ENCODE assay signal across 8 mouse cellular contexts in genomic region chr11:23665798-23666501, GRCm38 (mm10). TPM values are rescaled to one million over a fixed set of nuclear protein-coding genes. Genes with fewer than 3 reads are reported as not detected.
A peak's percentile ranks its signal among the peaks of the same experiment; 100 is the strongest.
DNase-seq lines count a peak whose midpoint lies in the region; ATAC-seq and TF ChIP-seq lines count a peak whose summit lies in the region.

TSS of gene Pex13 (minus strand) at chr11:23665959.

- no peak for TF ChIP-seq RAD21 in MEL (IDR thresholded peaks at IDR 0.05; ENCODE audit: low read depth, low read length)

- no peaks in the 10 kb centered on the region for H3K9me3 ChIP-seq in MEL (replicated peaks; ENCODE audit: insufficient read depth, low read length)
- no peaks in the 10 kb centered on the region for H3K9me3 ChIP-seq in lung, embryonic 16.5 days (ENCODE audit: control insufficient read depth, low read length)

- H3K4me2 ChIP-seq in lung, embryonic 16.5 days (ENCODE audit: low read depth, low read length) = peak within 1 kb of the TSS; percentile 77

- H3K9ac ChIP-seq in MEL (ENCODE audit: control insufficient read depth, low read depth, low read length, poor library complexity, severe bottlenecking) = peak within 1 kb of the TSS; percentile 86
- peak within 1 kb of the TSS; percentile 93 for H3K9ac ChIP-seq in lung, embryonic 16.5 days (ENCODE audit: low read length)

- peak in 1 of 2 experiments; percentile 3; a peak in 1 of 4 replicates for TF ChIP-seq EP300 in MEL (IDR thresholded peaks at IDR 0.05; ENCODE audit: low read depth in 1 of 2, low read length in 2 of 2)

- peak within 1 kb of the TSS; percentile 90 for H3K27ac ChIP-seq in MEL (ENCODE audit: control insufficient read depth, low read depth, low read length)
- H3K27ac ChIP-seq in cerebellum, adult 2 months (ENCODE audit: insufficient read depth, low read length) = peak within 1 kb of the TSS; percentile 62
- peak within 1 kb of the TSS; percentile 95 for H3K27ac ChIP-seq in lung, embryonic 16.5 days (ENCODE audit: low read length)

- DNase-seq in MEL (ENCODE audit: low read depth, low spot score) = peak; percentile 98
- peak; percentile 91 to 92 for DNase-seq in cerebellum, adult 2 months
- DNase-seq in forelimb bud, embryonic 11.5 days (ENCODE audit: low read depth, low spot score) = peak; percentile 98
- DNase-seq in layer of hippocampus, adult 9-10 months (ENCODE audit: low spot score) = peak; percentile 42
- DNase-seq in ovary, postnatal 10 days (ENCODE audit: low spot score) = peak; percentile 84
- peak; percentile 83 to 86 for DNase-seq in thymus, postnatal 10 days (ENCODE audit: low spot score in 2 of 2)

- TF ChIP-seq CTCF in MEL (IDR thresholded peaks at IDR 0.05 in 2 of 3, conservative IDR thresholded peaks at IDR 0.05 in 1 of 3; ENCODE audit: control insufficient read depth in 1 of 3, insufficient read depth in 1 of 3, low read depth in 2 of 3, low read length in 3 of 3, poor library complexity in 1 of 3, severe bottlenecking in 1 of 3) = no peak
- TF ChIP-seq CTCF in cerebellum, adult 2 months (IDR thresholded peaks at IDR 0.05; ENCODE audit: borderline replicate concordance, insufficient read depth, low read depth, low read length) = no peak

- H3K36me3 ChIP-seq in MEL (ENCODE audit: control insufficient read depth in 1 of 2, insufficient read depth in 2 of 2, low read length in 2 of 2) = peaks cover 8 to 20% of the 10 kb centered on the region in 2 experiments
- H3K36me3 ChIP-seq in lung, embryonic 16.5 days (ENCODE audit: control insufficient read depth, insufficient read depth, low read length) = no peaks in the 10 kb centered on the region

- H3K4me1 ChIP-seq in MEL (ENCODE audit: control insufficient read depth in 1 of 2, insufficient read depth in 2 of 2, low read length in 2 of 2) = peaks cover 4 to 10% of the 10 kb centered on the region in 2 experiments; a peak in 3 of 4 replicates
- peaks cover 2% of the 10 kb centered on the region; the same call in 1 of the 2 replicates for H3K4me1 ChIP-seq in cerebellum, adult 2 months (ENCODE audit: control insufficient read depth, insufficient read depth, low read length)
- peaks cover 2% of the 10 kb centered on the region for H3K4me1 ChIP-seq in lung, embryonic 16.5 days (replicated peaks; ENCODE audit: control insufficient read depth, insufficient read depth, low read length)

- peak within 1 kb of the TSS; percentile 72 to 80 for H3K4me3 ChIP-seq in MEL (ENCODE audit: control insufficient read depth in 1 of 2, insufficient read depth in 1 of 2, low read depth in 2 of 2, low read length in 2 of 2)
- H3K4me3 ChIP-seq in cerebellum, adult 2 months (replicated peaks; ENCODE audit: insufficient read depth, low read depth, low read length) = peak within 1 kb of the TSS; percentile 80
- H3K4me3 ChIP-seq in lung, embryonic 16.5 days (ENCODE audit: low read length) = peak within 1 kb of the TSS; percentile 91

- H3K27me3 ChIP-seq in MEL (ENCODE audit: control insufficient read depth in 1 of 2, insufficient read depth in 2 of 2, low read length in 2 of 2) = no peaks in the 10 kb centered on the region
- H3K27me3 ChIP-seq in cerebellum, adult 2 months (ENCODE audit: control insufficient read depth, insufficient read depth, low read length) = no peaks in the 10 kb centered on the region
- H3K27me3 ChIP-seq in lung, embryonic 16.5 days (ENCODE audit: control insufficient read depth, insufficient read depth, low read depth, low read length) = no peaks in the 10 kb centered on the region

- peak; percentile 64 to 74 for TF ChIP-seq POLR2A in MEL (IDR thresholded peaks at IDR 0.05; ENCODE audit: control insufficient read depth in 1 of 2, insufficient read depth in 1 of 2, low read depth in 1 of 2, low read length in 2 of 2, poor library complexity in 1 of 2)
- peak; percentile 73 for TF ChIP-seq POLR2A in cerebellum, adult 2 months (IDR thresholded peaks at IDR 0.05; ENCODE audit: borderline replicate concordance, insufficient read depth, low read length)

- peak; percentile 92 to 97 for ATAC-seq in hematopoietic stem cell, adult 5-6 weeks (replicated peaks in 1 of 2; ENCODE audit: insufficient read depth in 1 of 2, low FRiP score in 2 of 2, low TSS enrichment in 1 of 2, low read depth in 1 of 2, poor library complexity in 2 of 2, severe bottlenecking in 2 of 2)
- ATAC-seq in lung, embryonic 16.5 days (ENCODE audit: low read depth) = peak; percentile 99

- H3K79me2 ChIP-seq in MEL (ENCODE audit: control insufficient read depth, insufficient read depth, low read length, poor library complexity) = peaks cover 41% of the 10 kb centered on the region

- WGBS in cerebellum, adult 2 months = under 1% methylated on average over 49 of the region's 49 CpGs
- WGBS in lung, embryonic 16.5 days = under 1% methylated on average over 49 of the region's 49 CpGs

TF ChIP-seq in MEL, 35 proteins besides CTCF, POLR2A, EP300 and RAD21:
- TF ChIP-seq NELFE (IDR thresholded peaks at IDR 0.05; ENCODE audit: low read depth, low read length) (peak; percentile 92), ELF1 (IDR thresholded peaks at IDR 0.05; ENCODE audit: low read depth, low read length) (peak; percentile 74), CHD1 (IDR thresholded peaks at IDR 0.05; ENCODE audit: low read depth, low read length) (no peak), SIN3A (IDR thresholded peaks at IDR 0.05; ENCODE audit: low read length) (peak; percentile 94), ETS1 (IDR thresholded peaks at IDR 0.05; ENCODE audit: low read depth, low read length) (peak; percentile 62), MYB (IDR thresholded peaks at IDR 0.05; ENCODE audit: low read depth, low read length) (peak; percentile 77; the same call in 1 of the 2 replicates), USF2 (IDR thresholded peaks at IDR 0.05; ENCODE audit: borderline replicate concordance in 1 of 2, insufficient read depth in 1 of 2, low read depth in 1 of 2, low read length in 2 of 2) (no peak), HCFC1 (IDR thresholded peaks at IDR 0.05; ENCODE audit: low read depth, low read length) (peak; percentile 85), ZKSCAN1 (IDR thresholded peaks at IDR 0.05; ENCODE audit: low read depth, low read length) (no peak), POLR2AphosphoS5 (IDR thresholded peaks at IDR 0.05; ENCODE audit: borderline replicate concordance, low read depth, low read length) (no peak), TAL1 (IDR thresholded peaks at IDR 0.05; ENCODE audit: low read length) (no peak), MYC (IDR thresholded peaks at IDR 0.05; ENCODE audit: low read depth, low read length) (peak; percentile 67), TBP (IDR thresholded peaks at IDR 0.05; ENCODE audit: low read depth, low read length) (peak; percentile 85), MEF2A (IDR thresholded peaks at IDR 0.05; ENCODE audit: extremely low read depth, insufficient replicate concordance, low read depth, low read length, poor library complexity, severe bottlenecking) (no peak), BHLHE40 (IDR thresholded peaks at IDR 0.05; ENCODE audit: borderline replicate concordance, low read depth, low read length) (no peak), TCF12 (IDR thresholded peaks at IDR 0.05; ENCODE audit: low read depth, low read length) (peak; percentile 66), ZC3H11A (IDR thresholded peaks at IDR 0.05; ENCODE audit: low read depth, low read length) (no peak), CHD2 (IDR thresholded peaks at IDR 0.05; ENCODE audit: low read length) (no peak), MAFK (IDR thresholded peaks at IDR 0.05; ENCODE audit: borderline replicate concordance, low read depth, low read length) (no peak), POLR2AphosphoS2 (IDR thresholded peaks at IDR 0.05; ENCODE audit: low read length) (no peak), USF1 (IDR thresholded peaks at IDR 0.05; ENCODE audit: low read depth, low read length) (no peak), ZMIZ1 (IDR thresholded peaks at IDR 0.05; ENCODE audit: low read depth, low read length) (peak; percentile 93), SMC3 (IDR thresholded peaks at IDR 0.05; ENCODE audit: low read depth, low read length) (no peak), JUND (IDR thresholded peaks at IDR 0.05; ENCODE audit: low read depth, low read length) (no peak), NRF1 (IDR thresholded peaks at IDR 0.05; ENCODE audit: insufficient read depth, low read depth, low read length, poor library complexity, severe bottlenecking) (no peak; the same call in 1 of the 2 replicates), KAT2A (conservative IDR thresholded peaks at IDR 0.05; ENCODE audit: low read depth, low read length) (peak; percentile 78; the same call in 1 of the 2 replicates), MXI1 (IDR thresholded peaks at IDR 0.05; ENCODE audit: low read depth, low read length) (peak; percentile 80), GATA1 (IDR thresholded peaks at IDR 0.05; ENCODE audit: low read depth, low read length) (no peak), E2F4 (IDR thresholded peaks at IDR 0.05; ENCODE audit: borderline replicate concordance, low read depth, low read length) (peak; percentile 71; the same call in 1 of the 2 replicates), ZNF384 (IDR thresholded peaks at IDR 0.05; ENCODE audit: low read depth, low read length) (no peak), RCOR1 (IDR thresholded peaks at IDR 0.05; ENCODE audit: low read depth, low read length) (0 out of 2 replicates have a peak, but pooled peaks have one; percentile 46), MAX (IDR thresholded peaks at IDR 0.05; ENCODE audit: low read length) (peak; percentile 58), UBTF (IDR thresholded peaks at IDR 0.05; ENCODE audit: borderline replicate concordance, insufficient read depth, low read depth, low read length) (peak; percentile 74; the same call in 1 of the 2 replicates), GABPA (IDR thresholded peaks at IDR 0.05; ENCODE audit: low read depth, low read length) (no peak), MAZ (IDR thresholded peaks at IDR 0.05; ENCODE audit: low read depth, low read length) (peak; percentile 21)

RNA-seq across cellular contexts. Expression of gene Pex13, which starts in this region (rescaled TPM):
- total RNA-seq in MEL (2012; rRNA removed) = 24.7 and 32.1 TPM in 2 replicates
- polyA plus RNA-seq in MEL (2012; ENCODE audit: insufficient read depth in 1 of 2, insufficient read length in 2 of 2, low read depth in 1 of 2, low replicate concordance in 2 of 2, missing spikeins in 1 of 2) = 10 to 100 TPM in 1 of 2 experiments, not detected in 1; 24.7 TPM
- 18.5 and 19.1 TPM in 2 replicates for polyA plus RNA-seq in cerebellum, adult 2 months (2012; rRNA removed)
- 18.6 and 25.7 TPM in 2 replicates for total RNA-seq in hematopoietic stem cell, adult 5-6 weeks (2017)
- 29.8 and 31.2 TPM in 2 replicates for polyA plus RNA-seq in lung, embryonic 16.5 days (2015; fragmentation: Nextera tagmentation; extraction: Ambion mirVana)

Comparison
In these comparisons a context has a peak if more than half of its experiments do, and no peak if none do; other contexts are left out.
1. Peak in every context shown above with its lines: DNase-seq, ATAC-seq, H3K4me3 ChIP-seq and H3K27ac ChIP-seq.
2. DNase-seq: peak in every context shown above with its lines; median percentile 98 in MEL; 98 in forelimb bud, embryonic 11.5 days; 92 in cerebellum, adult 2 months; 84 in thymus, postnatal 10 days; 84 in ovary, postnatal 10 days; 42 in layer of hippocampus, adult 9-10 months.